Mouse (Mus musculus) myocyte (in vitro differentiated cells): ENCODE data around the gene Acsf2.

Experiments used
- CEBPB ChIP-seq: IDR thresholded peaks from 2 replicates; pipeline ENCODE4 v1.6.1; 2011; ENCODE audit warnings: mild to moderate bottlenecking, moderate library complexity; ENCODE audit not compliant: poor library complexity, insufficient read depth, severe bottlenecking
- E2F4 ChIP-seq: IDR thresholded peaks from one replicate; pipeline ENCODE4 v1.6.1; 2011; ENCODE audit warnings: mild to moderate bottlenecking, control low read depth, moderate library complexity; ENCODE audit not compliant: insufficient read depth
- MAX ChIP-seq: IDR thresholded peaks from one replicate; pipeline ENCODE4 v1.6.1; 2011; ENCODE audit warnings: low read depth, mild to moderate bottlenecking, control low read depth
- MYOD1 ChIP-seq, 3 experiments: IDR thresholded peaks; one replicate each; pipeline ENCODE4 v1.6.1; 2011; ENCODE audit warnings: control low read depth in 2 of 3, low read depth in 2 of 3, mild to moderate bottlenecking in 2 of 3, moderate library complexity in 1 of 3; ENCODE audit not compliant: insufficient read length in 2 of 3, control insufficient read depth in 1 of 3
- MYOG ChIP-seq, 3 experiments: IDR thresholded peaks; one replicate each; pipeline ENCODE4 v1.6.1; 2011; ENCODE audit warnings: control low read depth in 2 of 3, low read depth in 2 of 3, mild to moderate bottlenecking in 2 of 3; ENCODE audit not compliant: insufficient read length in 2 of 3, control insufficient read depth in 1 of 3, insufficient read depth in 1 of 3
- POLR2A ChIP-seq: IDR thresholded peaks from one replicate; pipeline ENCODE4 v1.6.1; 2011; ENCODE audit warnings: low read depth, mild to moderate bottlenecking, control low read depth, moderate library complexity; ENCODE audit not compliant: insufficient read length
- POLR2AphosphoS2 ChIP-seq: IDR thresholded peaks from one replicate; pipeline ENCODE4 v1.6.1; 2011; ENCODE audit warnings: low read depth, control low read depth; ENCODE audit not compliant: insufficient read length
- TCF12 ChIP-seq: IDR thresholded peaks from one replicate; pipeline ENCODE4 v1.6.1; 2011; ENCODE audit warnings: mild to moderate bottlenecking, control low read depth; ENCODE audit not compliant: poor library complexity, insufficient read depth, severe bottlenecking
- USF1 ChIP-seq: IDR thresholded peaks from one replicate; pipeline ENCODE4 v1.6.1; 2011; ENCODE audit warnings: low read depth, mild to moderate bottlenecking, control low read depth, moderate library complexity

DNA sequence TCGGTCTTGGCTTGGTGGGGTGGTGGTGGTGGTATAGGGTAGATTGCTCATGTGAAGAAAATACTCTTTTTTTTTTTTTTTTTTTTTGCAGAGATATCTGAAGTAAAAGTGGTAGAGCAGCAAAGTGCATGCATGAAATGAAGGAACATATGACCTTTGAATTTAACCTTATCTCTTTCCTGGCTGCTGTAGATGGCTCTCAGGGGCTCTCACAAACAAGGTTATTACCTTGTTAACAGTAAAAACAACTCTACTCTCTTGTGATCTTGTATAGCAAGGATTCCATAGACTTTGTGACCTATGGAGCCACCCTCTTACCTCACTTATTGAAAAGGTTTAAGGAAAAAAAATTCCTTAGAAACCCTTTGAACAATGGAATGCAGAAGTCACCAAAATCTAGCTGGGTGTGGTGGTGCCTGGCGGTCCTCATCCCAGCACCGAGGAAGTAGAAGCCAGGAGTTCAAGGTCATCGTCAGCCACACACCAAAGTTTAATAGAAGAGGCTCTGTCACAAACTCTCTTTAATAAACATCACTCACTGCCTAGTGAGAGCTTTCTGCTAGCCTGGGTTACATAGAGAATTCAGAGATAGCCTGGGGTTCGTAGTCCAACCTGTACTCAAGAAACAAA is 21.4 kb downstream of the Acsf2 start:
- TF ChIP-seq MYOD1 (IDR thresholded peaks at IDR 0.05; ENCODE audit: control insufficient read depth in 1 of 3, insufficient read length in 2 of 3, low read depth in 2 of 3) = no peak
- TF ChIP-seq MAX = no peak
- no peak for TF ChIP-seq POLR2A
- TF ChIP-seq USF1 = no peak
- no peak for TF ChIP-seq TCF12
- TF ChIP-seq POLR2AphosphoS2 = no peak
- no peak for TF ChIP-seq MYOG (IDR thresholded peaks at IDR 0.05; ENCODE audit: control insufficient read depth in 1 of 3, insufficient read depth in 1 of 3, insufficient read length in 2 of 3, low read depth in 2 of 3)
- TF ChIP-seq CEBPB = no peak
- TF ChIP-seq E2F4 = no peak
